Mouse (Mus musculus): ENCODE measurements around the gene Pnmal2. TPM values are rescaled to one million over a fixed set of nuclear protein-coding genes. Genes with fewer than 3 reads are reported as not detected.

The Pnmal2 gene
- polyA plus RNA-seq, 1 experiment from 2014 or later, result 40.2 TPM

- Histone ChIP-seq H3K36me3 (no peaks in the 10 kb centered on the region), H3K27ac (0 out of 2 replicates have a peak overlapping the region, but pooled peaks have one; percentile 59), H3K4me3 (no peak overlapping the region), H3K9me3 (no peaks in the 10 kb centered on the region), H3K4me1 (peaks cover 24% of the 10 kb centered on the region), H3K27me3 (replicated peaks) (no peaks in the 10 kb centered on the region), H3K4me2 (replicated peaks) (peak overlapping the region; percentile 50), H3K9ac (no peak overlapping the region)
- ATAC-seq (ENCODE audit: low FRiP score, low read depth), result no peak
- WGBS, result 3% methylated on average over 12 of the region's 12 CpGs
Observed at GRCm38 (mm10) chr7:16980348-16980747, 35.9 kb downstream of the Pnmal2 start.

GRCm38 (mm10) chr7:16982859-16983568 is 38.5 kb downstream of the Pnmal2 start, which contains the start of gene Gm42372:
TSS of gene Gm42372 (plus strand) at chr7:16983086.
- ATAC-seq (ENCODE audit: low FRiP score, low read depth), result peak; percentile 85
- peak within 1 kb of the TSS; percentile 31 for H3K4me3 ChIP-seq
- peak within 1 kb of the TSS; percentile 38; the same call in 1 of the 2 replicates for H3K9ac ChIP-seq
- no peak within 1 kb of the TSS for H3K27ac ChIP-seq
- H3K4me1 ChIP-seq, result peaks cover 34% of the 10 kb centered on the region
- peak within 1 kb of the TSS; percentile 75 for H3K4me2 ChIP-seq (replicated peaks)
- H3K9me3 ChIP-seq, result no peaks in the 10 kb centered on the region
- 19% methylated on average over 26 of the region's 26 CpGs for WGBS
- no peaks in the 10 kb centered on the region for H3K36me3 ChIP-seq
- no peaks in the 10 kb centered on the region for H3K27me3 ChIP-seq (replicated peaks)

- peak overlapping the region; percentile 26; the same call in 1 of the 2 replicates for H3K9ac ChIP-seq
- H3K27ac ChIP-seq, result peak overlapping the region; percentile 8
- no peak for ATAC-seq (ENCODE audit: low FRiP score, low read depth)
Observed at GRCm38 (mm10) chr7:16987541-16988149, 43.2 kb downstream of the Pnmal2 start.

GRCm38 (mm10) chr7:16988405-16988804 is 43.9 kb downstream of the Pnmal2 start:
- 53% methylated on average over 3 of the region's 3 CpGs for WGBS
- Histone ChIP-seq H3K4me1 (peaks cover 40% of the 10 kb centered on the region), H3K4me2 (replicated peaks) (no peak overlapping the region), H3K9me3 (no peaks in the 10 kb centered on the region), H3K9ac (no peak overlapping the region), H3K36me3 (no peaks in the 10 kb centered on the region), H3K27ac (no peak overlapping the region; the same call in 1 of the 2 replicates), H3K4me3 (no peak overlapping the region), H3K27me3 (replicated peaks) (no peaks in the 10 kb centered on the region)
- no peak for ATAC-seq (ENCODE audit: low FRiP score, low read depth)

More at GRCm38 (mm10) chr7:16987541-16988149, 43.2 kb downstream of the Pnmal2 start:
- Histone ChIP-seq H3K36me3 (no peaks in the 10 kb centered on the region), H3K9me3 (no peaks in the 10 kb centered on the region), H3K27me3 (replicated peaks) (no peaks in the 10 kb centered on the region), H3K4me2 (replicated peaks) (0 out of 2 replicates have a peak overlapping the region, but pooled peaks have one; percentile 12), H3K4me1 (peaks cover 46% of the 10 kb centered on the region), H3K4me3 (no peak overlapping the region)
- 57% methylated on average over 7 of the region's 7 CpGs for WGBS

GRCm38 (mm10) chr7:16990006-16990744 is 45.7 kb downstream of the Pnmal2 start:
- Histone ChIP-seq H3K9me3 (no peaks in the 10 kb centered on the region), H3K4me3 (no peak overlapping the region), H3K9ac (no peak overlapping the region), H3K4me1 (peaks cover 40% of the 10 kb centered on the region), H3K27me3 (replicated peaks) (no peaks in the 10 kb centered on the region), H3K36me3 (no peaks in the 10 kb centered on the region), H3K27ac (no peak overlapping the region), H3K4me2 (replicated peaks) (no peak overlapping the region)
- WGBS, result 41% methylated on average over 15 of the region's 15 CpGs
- ATAC-seq (ENCODE audit: low FRiP score, low read depth), result no peak

GRCm38 (mm10) chr7:16991681-16992450 is 47.4 kb downstream of the Pnmal2 start:
- Histone ChIP-seq H3K27me3 (replicated peaks) (0 out of 2 replicates have a peak, but pooled peaks cover 3% of the 10 kb centered on the region), H3K36me3 (no peaks in the 10 kb centered on the region), H3K9ac (no peak overlapping the region), H3K4me3 (no peak overlapping the region), H3K27ac (no peak overlapping the region), H3K9me3 (no peaks in the 10 kb centered on the region), H3K4me1 (peaks cover 47% of the 10 kb centered on the region), H3K4me2 (replicated peaks) (peak overlapping the region; percentile 27)
- peak; percentile 56 for ATAC-seq (ENCODE audit: low FRiP score, low read depth)
- WGBS, result 58% methylated on average over 18 of the region's 18 CpGs

GRCm38 (mm10) chr7:16992451-16992807 is 47.9 kb downstream of the Pnmal2 start, which contains the start of gene Ccdc8:
TSS of gene Ccdc8 (plus strand) at chr7:16992708.
- Histone ChIP-seq H3K4me1 (peaks cover 41% of the 10 kb centered on the region), H3K9me3 (no peaks in the 10 kb centered on the region), H3K4me2 (replicated peaks) (peak within 1 kb of the TSS; percentile 57), H3K9ac (0 out of 2 replicates have a peak within 1 kb of the TSS, but pooled peaks have one; percentile 49), H3K27ac (no peak within 1 kb of the TSS), H3K4me3 (peak within 1 kb of the TSS; percentile 39; the same call in 1 of the 2 replicates), H3K36me3 (0 out of 2 replicates have a peak, but pooled peaks cover under 1% of the 10 kb centered on the region), H3K27me3 (replicated peaks) (0 out of 2 replicates have a peak, but pooled peaks cover 3% of the 10 kb centered on the region)
- no peak for ATAC-seq (ENCODE audit: low FRiP score, low read depth)
- WGBS, result 95% methylated on average over 5 of the region's 5 CpGs

GRCm38 (mm10) chr7:16993651-16994399 is 49.3 kb downstream of the Pnmal2 start:
- ATAC-seq (ENCODE audit: low FRiP score, low read depth), result peak; percentile 30
- Histone ChIP-seq H3K9me3 (no peaks in the 10 kb centered on the region), H3K4me1 (peaks cover 37% of the 10 kb centered on the region), H3K36me3 (0 out of 2 replicates have a peak, but pooled peaks cover 5% of the 10 kb centered on the region), H3K27me3 (replicated peaks) (0 out of 2 replicates have a peak, but pooled peaks cover 3% of the 10 kb centered on the region), H3K9ac (peak overlapping the region; percentile 49; the same call in 1 of the 2 replicates), H3K4me2 (replicated peaks) (peak overlapping the region; percentile 57), H3K27ac (no peak overlapping the region), H3K4me3 (peak overlapping the region; percentile 39)
- 4% methylated on average over 27 of the region's 27 CpGs for WGBS

GRCm38 (mm10) chr7:16994400-16994799 is 49.9 kb downstream of the Pnmal2 start:
- 0 out of 2 replicates have a peak, but pooled peaks cover 3% of the 10 kb centered on the region for H3K27me3 ChIP-seq (replicated peaks)
- peak overlapping the region; percentile 57 for H3K4me2 ChIP-seq (replicated peaks)
- no peak overlapping the region for H3K27ac ChIP-seq
- peak overlapping the region; percentile 39 for H3K4me3 ChIP-seq
- WGBS, result 12% methylated on average over 20 of the region's 20 CpGs
- ATAC-seq (ENCODE audit: low FRiP score, low read depth), result no peak
- peak overlapping the region; percentile 49; the same call in 1 of the 2 replicates for H3K9ac ChIP-seq
- peaks cover 37% of the 10 kb centered on the region for H3K4me1 ChIP-seq
- H3K36me3 ChIP-seq, result 0 out of 2 replicates have a peak, but pooled peaks cover 5% of the 10 kb centered on the region
- no peaks in the 10 kb centered on the region for H3K9me3 ChIP-seq

GRCm38 (mm10) chr7:16995345-16995744 is 50.9 kb downstream of the Pnmal2 start:
- 0 out of 2 replicates have a peak, but pooled peaks cover 5% of the 10 kb centered on the region for H3K36me3 ChIP-seq
- H3K9ac ChIP-seq, result no peak overlapping the region
- no peak overlapping the region for H3K27ac ChIP-seq
- H3K4me2 ChIP-seq (replicated peaks), result peak overlapping the region; percentile 57
- H3K4me3 ChIP-seq, result peak overlapping the region; percentile 39; the same call in 1 of the 2 replicates
- peaks cover 34% of the 10 kb centered on the region for H3K4me1 ChIP-seq
- no peak for ATAC-seq (ENCODE audit: low FRiP score, low read depth)
- 0 out of 2 replicates have a peak, but pooled peaks cover 3% of the 10 kb centered on the region for H3K27me3 ChIP-seq (replicated peaks)
- no peaks in the 10 kb centered on the region for H3K9me3 ChIP-seq
- WGBS, result 90% methylated on average over 4 of the region's 4 CpGs
